Mouse (Mus musculus): ENCODE data around the gene Wsb2. TPM values are rescaled to one million over a fixed set of nuclear protein-coding genes. Genes with fewer than 3 reads are reported as not detected.
"Not testable (repeated sequence)": the region's sequence is repeated elsewhere in the genome, so short reads cannot be mapped to it uniquely, and the experiment has no call there.

The Wsb2 gene
- polyA plus RNA-seq, 1 experiment from 2014 or later: 89.6 TPM

- DNase-seq (ENCODE audit: low spot score): peak; percentile 54
- peaks cover 3% of the 10 kb centered on the region; the same call in 1 of the 2 replicates for H3K9me3 ChIP-seq (ENCODE audit: control insufficient read depth, low read length)
- H3K4me3 ChIP-seq (ENCODE audit: low read depth, low read length): no peak overlapping the region
- no peaks in the 10 kb centered on the region for H3K36me3 ChIP-seq (ENCODE audit: control insufficient read depth, insufficient read depth, low read length)
- no peak overlapping the region for H3K4me2 ChIP-seq (ENCODE audit: low read depth, low read length)
- no peak overlapping the region for H3K9ac ChIP-seq (ENCODE audit: low read depth, low read length)
- H3K27me3 ChIP-seq (replicated peaks; ENCODE audit: control insufficient read depth, insufficient read depth, low read length): no peaks in the 10 kb centered on the region
- no peaks in the 10 kb centered on the region for H3K4me1 ChIP-seq (ENCODE audit: control insufficient read depth, insufficient read depth, low read length)
- peak; percentile 63 for ATAC-seq (ENCODE audit: low read depth)
- H3K27ac ChIP-seq (replicated peaks; ENCODE audit: low read depth, low read length): no peak overlapping the region
- 78% methylated on average over 7 of the region's 7 CpGs for WGBS
These were observed 26.6 kb upstream of the Wsb2 start for GRCm38 (mm10) chr5:117330457-117330856.

DNA sequence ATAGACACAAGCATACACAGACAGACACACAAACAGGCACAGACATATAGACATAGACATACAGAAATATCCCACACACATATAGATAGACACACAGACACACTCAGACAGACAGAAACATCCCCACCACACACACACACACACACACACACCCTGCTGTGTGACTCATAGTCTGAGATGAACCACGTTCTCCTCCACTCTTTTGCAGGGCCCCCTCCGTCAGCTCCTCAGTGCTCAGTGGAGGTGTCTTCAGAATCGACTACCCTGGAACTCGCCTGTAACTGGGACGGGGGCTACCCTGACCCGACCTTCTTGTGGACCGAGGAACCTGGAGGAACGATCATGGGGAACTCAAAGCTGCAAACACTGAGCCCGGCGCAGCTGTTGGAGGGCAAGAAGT lies 19.1 kb upstream of the Wsb2 start:
- peaks cover 4% of the 10 kb centered on the region; the same call in 1 of the 2 replicates for H3K36me3 ChIP-seq (ENCODE audit: control insufficient read depth, insufficient read depth, low read length)
- no peak overlapping the region for H3K4me2 ChIP-seq (ENCODE audit: low read depth, low read length)
- DNase-seq (ENCODE audit: low spot score): no peak
- H3K4me3 ChIP-seq (ENCODE audit: low read depth, low read length): no peak overlapping the region
- WGBS: 88% methylated on average over 10 of the region's 10 CpGs
- no peaks in the 10 kb centered on the region for H3K27me3 ChIP-seq (replicated peaks; ENCODE audit: control insufficient read depth, insufficient read depth, low read length)
- peaks cover 3% of the 10 kb centered on the region; the same call in 1 of the 2 replicates for H3K9me3 ChIP-seq (ENCODE audit: control insufficient read depth, low read length)
- no peak overlapping the region for H3K9ac ChIP-seq (ENCODE audit: low read depth, low read length)
- no peak for ATAC-seq (ENCODE audit: low read depth)
- no peaks in the 10 kb centered on the region for H3K4me1 ChIP-seq (ENCODE audit: control insufficient read depth, insufficient read depth, low read length)
- H3K27ac ChIP-seq (replicated peaks; ENCODE audit: low read depth, low read length): no peak overlapping the region

DNA sequence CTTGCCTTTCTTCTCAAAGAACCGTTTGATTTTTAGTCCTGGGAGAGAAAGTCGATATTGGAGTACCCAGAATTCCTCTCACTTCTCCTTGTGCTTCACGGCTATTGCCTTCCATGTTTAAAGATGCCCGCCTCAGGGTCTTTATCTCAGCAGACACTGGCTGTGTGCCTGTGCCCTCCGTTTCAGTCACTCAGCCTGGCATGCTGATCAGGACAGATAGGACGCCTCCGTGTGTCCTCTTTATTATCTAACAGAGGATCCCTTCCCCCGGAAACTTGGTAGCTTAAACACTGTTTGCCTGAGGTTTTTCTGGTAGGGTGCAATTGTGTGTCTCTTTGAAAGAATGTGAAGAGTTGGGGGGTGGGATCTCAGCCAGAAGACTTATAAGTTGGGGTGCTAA lies 18.6 kb upstream of the Wsb2 start:
- Histone ChIP-seq H3K4me1 (ENCODE audit: control insufficient read depth, insufficient read depth, low read length) (no peaks in the 10 kb centered on the region), H3K9me3 (ENCODE audit: control insufficient read depth, low read length) (peaks cover 3% of the 10 kb centered on the region; the same call in 1 of the 2 replicates), H3K4me2 (ENCODE audit: low read depth, low read length) (no peak overlapping the region), H3K36me3 (ENCODE audit: control insufficient read depth, insufficient read depth, low read length) (peaks cover 4% of the 10 kb centered on the region; the same call in 1 of the 2 replicates), H3K27ac (replicated peaks; ENCODE audit: low read depth, low read length) (no peak overlapping the region), H3K9ac (ENCODE audit: low read depth, low read length) (no peak overlapping the region), H3K27me3 (replicated peaks; ENCODE audit: control insufficient read depth, insufficient read depth, low read length) (no peaks in the 10 kb centered on the region), H3K4me3 (ENCODE audit: low read depth, low read length) (no peak overlapping the region)
- 87% methylated on average over 8 of the region's 8 CpGs for WGBS
- ATAC-seq (ENCODE audit: low read depth): no peak
- DNase-seq (ENCODE audit: low spot score): no peak

DNA sequence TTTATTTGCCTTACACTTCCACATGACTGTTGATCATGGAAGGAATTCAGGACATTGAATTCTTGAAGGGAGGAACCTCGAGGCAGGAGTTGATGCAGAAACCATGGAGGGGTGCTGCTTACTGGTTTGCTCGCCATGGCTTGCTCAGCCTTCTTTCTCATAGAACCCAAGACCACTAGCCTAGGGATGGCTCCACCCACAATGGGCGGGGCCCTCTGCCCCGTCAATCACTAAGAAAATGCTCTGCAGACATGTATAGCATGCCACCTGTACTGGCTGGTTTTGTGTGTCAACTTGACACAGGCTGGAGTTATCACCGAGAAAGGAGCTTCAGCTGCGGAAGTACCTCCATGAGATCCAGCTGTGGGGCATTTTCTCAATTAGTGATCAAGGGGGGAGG lies 17.0 kb upstream of the Wsb2 start:
- H3K4me3 ChIP-seq (ENCODE audit: low read depth, low read length): no peak overlapping the region
- no peak overlapping the region for H3K9ac ChIP-seq (ENCODE audit: low read depth, low read length)
- no peaks in the 10 kb centered on the region for H3K4me1 ChIP-seq (ENCODE audit: control insufficient read depth, insufficient read depth, low read length)
- H3K27me3 ChIP-seq (replicated peaks; ENCODE audit: control insufficient read depth, insufficient read depth, low read length): no peaks in the 10 kb centered on the region
- H3K4me2 ChIP-seq (ENCODE audit: low read depth, low read length): no peak overlapping the region
- H3K27ac ChIP-seq (replicated peaks; ENCODE audit: low read depth, low read length): no peak overlapping the region
- no peak for DNase-seq (ENCODE audit: low spot score)
- H3K9me3 ChIP-seq (ENCODE audit: control insufficient read depth, low read length): peaks cover under 1% of the 10 kb centered on the region; the same call in 1 of the 2 replicates
- 63% methylated on average over 6 of the region's 6 CpGs for WGBS
- peaks cover 8% of the 10 kb centered on the region; the same call in 1 of the 2 replicates for H3K36me3 ChIP-seq (ENCODE audit: control insufficient read depth, insufficient read depth, low read length)
- ATAC-seq (ENCODE audit: low read depth): no peak

- Histone ChIP-seq H3K4me3 (ENCODE audit: low read depth, low read length) (no peak overlapping the region), H3K9me3 (ENCODE audit: control insufficient read depth, low read length) (no peaks in the 10 kb centered on the region), H3K27me3 (replicated peaks; ENCODE audit: control insufficient read depth, insufficient read depth, low read length) (no peaks in the 10 kb centered on the region), H3K4me1 (ENCODE audit: control insufficient read depth, insufficient read depth, low read length) (no peaks in the 10 kb centered on the region), H3K27ac (replicated peaks; ENCODE audit: low read depth, low read length) (no peak overlapping the region), H3K36me3 (ENCODE audit: control insufficient read depth, insufficient read depth, low read length) (peaks cover 5% of the 10 kb centered on the region; the same call in 1 of the 2 replicates), H3K4me2 (ENCODE audit: low read depth, low read length) (no peak overlapping the region), H3K9ac (ENCODE audit: low read depth, low read length) (no peak overlapping the region)
- DNase-seq (ENCODE audit: low spot score): no peak
- 76% methylated on average over 6 of the region's 6 CpGs for WGBS
- no peak for ATAC-seq (ENCODE audit: low read depth)
These were observed 15.2 kb upstream of the Wsb2 start for GRCm38 (mm10) chr5:117341896-117342295.

GRCm38 (mm10) chr5:117344496-117344895 lies 12.6 kb upstream of the Wsb2 start:
- H3K4me2 ChIP-seq (ENCODE audit: low read depth, low read length); ATAC-seq (ENCODE audit: low read depth); H3K36me3 ChIP-seq (ENCODE audit: control insufficient read depth, insufficient read depth, low read length); H3K4me1 ChIP-seq (ENCODE audit: control insufficient read depth, insufficient read depth, low read length); H3K9ac ChIP-seq (ENCODE audit: low read depth, low read length); H3K4me3 ChIP-seq (ENCODE audit: low read depth, low read length); DNase-seq (ENCODE audit: low spot score); H3K27me3 ChIP-seq (replicated peaks; ENCODE audit: control insufficient read depth, insufficient read depth, low read length); H3K27ac ChIP-seq (replicated peaks; ENCODE audit: low read depth, low read length); H3K9me3 ChIP-seq (ENCODE audit: control insufficient read depth, low read length): not testable (repeated sequence)
- WGBS: 93% methylated on average over 5 of the region's 5 CpGs

GRCm38 (mm10) chr5:117345432-117345976 lies 11.6 kb upstream of the Wsb2 start:
- DNase-seq (ENCODE audit: low spot score): no peak
- H3K9me3 ChIP-seq (ENCODE audit: control insufficient read depth, low read length): no peaks in the 10 kb centered on the region
- H3K4me1 ChIP-seq (ENCODE audit: control insufficient read depth, insufficient read depth, low read length): no peaks in the 10 kb centered on the region
- no peak overlapping the region for H3K27ac ChIP-seq (replicated peaks; ENCODE audit: low read depth, low read length)
- 74% methylated on average over 5 of the region's 5 CpGs for WGBS
- H3K9ac ChIP-seq (ENCODE audit: low read depth, low read length): no peak overlapping the region
- no peaks in the 10 kb centered on the region for H3K27me3 ChIP-seq (replicated peaks; ENCODE audit: control insufficient read depth, insufficient read depth, low read length)
- H3K4me3 ChIP-seq (ENCODE audit: low read depth, low read length): no peak overlapping the region
- no peak overlapping the region for H3K4me2 ChIP-seq (ENCODE audit: low read depth, low read length)
- no peak for ATAC-seq (ENCODE audit: low read depth)
- peaks cover 4% of the 10 kb centered on the region; the same call in 1 of the 2 replicates for H3K36me3 ChIP-seq (ENCODE audit: control insufficient read depth, insufficient read depth, low read length)

DNA sequence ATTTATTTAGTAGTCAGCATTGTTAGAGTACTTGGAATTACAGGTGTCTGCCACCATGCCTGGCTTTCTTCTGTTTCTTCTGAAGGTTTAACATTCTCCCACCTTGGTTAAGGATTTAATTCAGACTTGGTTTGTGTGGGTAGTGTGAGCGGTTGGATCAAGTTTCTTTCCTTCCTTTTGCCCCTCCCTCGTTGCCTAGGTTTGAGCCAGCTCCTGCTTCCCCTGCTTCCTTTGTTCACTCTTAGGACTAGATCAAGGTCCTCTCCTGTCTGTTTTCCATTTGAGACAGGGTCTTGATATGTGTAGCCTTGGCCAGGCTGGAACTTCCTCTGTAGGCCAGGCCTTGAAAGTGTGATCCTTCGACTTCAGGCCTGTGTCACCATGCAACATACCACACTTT lies 10.8 kb upstream of the Wsb2 start:
- WGBS: 37% methylated on average over 3 of the region's 3 CpGs
- no peaks in the 10 kb centered on the region for H3K27me3 ChIP-seq (replicated peaks; ENCODE audit: control insufficient read depth, insufficient read depth, low read length)
- no peak overlapping the region for H3K4me2 ChIP-seq (ENCODE audit: low read depth, low read length)
- H3K9me3 ChIP-seq (ENCODE audit: control insufficient read depth, low read length): no peaks in the 10 kb centered on the region
- DNase-seq (ENCODE audit: low spot score) (peak; percentile 10), ATAC-seq (ENCODE audit: low read depth) (0 out of 2 replicates have a peak, but pooled peaks have one; percentile 47)
- no peaks in the 10 kb centered on the region for H3K4me1 ChIP-seq (ENCODE audit: control insufficient read depth, insufficient read depth, low read length)
- no peak overlapping the region for H3K27ac ChIP-seq (replicated peaks; ENCODE audit: low read depth, low read length)
- H3K9ac ChIP-seq (ENCODE audit: low read depth, low read length): no peak overlapping the region
- H3K4me3 ChIP-seq (ENCODE audit: low read depth, low read length): no peak overlapping the region
- peaks cover 4% of the 10 kb centered on the region; the same call in 1 of the 2 replicates for H3K36me3 ChIP-seq (ENCODE audit: control insufficient read depth, insufficient read depth, low read length)

- H3K27me3 ChIP-seq (replicated peaks; ENCODE audit: control insufficient read depth, insufficient read depth, low read length): no peaks in the 10 kb centered on the region
- no peaks in the 10 kb centered on the region for H3K9me3 ChIP-seq (ENCODE audit: control insufficient read depth, low read length)
- ATAC-seq (ENCODE audit: low read depth) (no peak), DNase-seq (ENCODE audit: low spot score) (no peak)
- H3K36me3 ChIP-seq (ENCODE audit: control insufficient read depth, insufficient read depth, low read length): peaks cover 4% of the 10 kb centered on the region; the same call in 1 of the 2 replicates
- no peaks in the 10 kb centered on the region for H3K4me1 ChIP-seq (ENCODE audit: control insufficient read depth, insufficient read depth, low read length)
- H3K4me3 ChIP-seq (ENCODE audit: low read depth, low read length): no peak overlapping the region
- H3K4me2 ChIP-seq (ENCODE audit: low read depth, low read length): no peak overlapping the region
- WGBS: 84% methylated on average over 5 of the region's 5 CpGs
- H3K9ac ChIP-seq (ENCODE audit: low read depth, low read length): no peak overlapping the region
- H3K27ac ChIP-seq (replicated peaks; ENCODE audit: low read depth, low read length): no peak overlapping the region
These were observed 10.1 kb upstream of the Wsb2 start for GRCm38 (mm10) chr5:117347011-117347410.

Data from embryonic facial prominence, embryonic 14.5 days (tissue).